Mouse (Mus musculus) embryo, embryonic 9.5 days (tissue): ENCODE measurements around the gene Nphp1.

Experiments used
- DNase-seq: peaks from one replicate; pipeline ENCODE4 v3.0.0-alpha.2; 2017; ENCODE audit errors: extremely low spot score

Nphp1 gene

DNA sequence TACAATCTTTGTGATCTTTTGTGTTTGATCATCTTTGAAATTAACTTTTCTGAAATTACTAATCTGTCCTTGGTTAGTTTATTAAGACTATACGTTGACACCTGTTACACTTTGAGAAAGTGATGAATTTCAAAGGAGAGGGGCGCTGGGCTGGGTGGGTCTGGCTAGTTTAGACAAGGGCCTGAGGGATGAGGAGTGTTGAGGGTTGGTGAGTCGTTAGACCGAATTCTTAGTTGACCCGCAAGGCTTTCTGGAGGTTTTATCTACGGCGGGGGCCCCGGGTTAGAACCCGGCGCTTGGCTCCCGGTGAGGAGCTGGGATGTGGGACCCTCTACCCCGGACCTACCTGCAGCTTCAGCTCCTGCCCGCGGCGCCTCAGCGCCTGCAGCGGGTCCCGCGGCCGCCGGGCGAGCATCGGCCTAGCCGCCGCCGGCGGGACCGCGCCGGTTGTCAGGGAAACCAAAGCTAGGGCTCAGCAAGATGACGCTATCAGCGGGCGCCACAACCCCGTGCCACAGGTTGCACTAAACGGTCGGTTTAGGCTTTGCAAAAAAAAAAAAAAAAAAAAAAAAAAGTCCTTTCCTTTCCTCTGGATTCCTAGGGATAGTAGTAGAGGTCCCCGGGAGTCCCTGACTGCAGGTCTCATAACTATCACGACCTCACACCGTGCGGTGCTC, at the start of gene Nphp1:
Gene Nphp1 (minus strand): TSS at position 458 of the 677 bp plus-strand sequence.
- DNase-seq = peak; percentile 86

DNA sequence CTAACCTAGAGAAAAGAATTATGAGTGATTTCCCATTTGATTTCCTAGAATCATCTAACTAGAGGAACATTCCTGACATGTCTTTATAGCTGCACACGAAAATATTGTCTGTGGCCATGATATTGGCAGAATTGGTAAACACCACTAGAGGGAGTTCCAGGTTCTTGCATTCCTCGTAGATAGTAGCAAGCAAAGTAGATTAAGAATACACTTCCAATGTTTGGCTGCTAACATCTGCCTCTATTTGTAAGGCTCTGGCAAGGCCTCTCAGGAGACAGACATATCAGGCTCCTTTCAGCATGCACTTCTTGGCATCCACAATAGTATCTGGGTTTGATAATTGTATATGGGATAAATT, 44.1 kb upstream of the Nphp1 start:
- DNase-seq = peak; percentile 20

DNA sequence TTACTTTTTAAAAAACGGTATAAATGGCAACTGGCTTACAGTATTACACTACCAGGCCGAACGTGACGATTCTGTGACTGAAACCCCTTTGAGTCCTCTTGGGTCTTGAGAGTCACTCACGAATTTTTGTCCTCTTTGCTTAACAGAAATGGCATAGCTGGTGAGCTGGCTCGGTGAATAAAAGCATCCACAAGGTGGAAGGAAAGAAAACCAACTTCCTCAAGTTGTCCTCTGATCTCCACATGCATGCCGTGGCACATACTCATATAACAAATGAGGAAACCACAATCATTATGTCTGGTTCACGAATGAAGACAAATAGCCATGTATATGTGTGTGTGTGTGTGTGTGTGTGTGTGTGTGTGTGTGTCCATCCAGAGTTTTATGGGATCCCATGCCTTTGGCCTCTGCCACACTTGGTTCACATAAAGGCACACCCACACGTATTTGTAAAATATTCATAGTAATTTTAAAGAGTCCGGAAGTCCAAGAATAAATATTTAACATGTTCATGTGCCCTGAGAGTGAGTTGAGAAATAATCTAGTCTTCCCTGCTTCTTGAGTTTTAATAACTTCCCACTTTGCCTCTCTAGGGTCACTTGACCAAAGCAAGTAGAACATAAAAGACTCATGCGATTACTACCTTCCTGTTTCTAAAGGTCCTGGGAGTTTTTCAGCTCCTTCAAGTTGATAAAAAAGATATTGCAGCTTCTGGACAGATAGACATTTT, 43.6 kb upstream of the Nphp1 start:
- no peak for DNase-seq

DNA sequence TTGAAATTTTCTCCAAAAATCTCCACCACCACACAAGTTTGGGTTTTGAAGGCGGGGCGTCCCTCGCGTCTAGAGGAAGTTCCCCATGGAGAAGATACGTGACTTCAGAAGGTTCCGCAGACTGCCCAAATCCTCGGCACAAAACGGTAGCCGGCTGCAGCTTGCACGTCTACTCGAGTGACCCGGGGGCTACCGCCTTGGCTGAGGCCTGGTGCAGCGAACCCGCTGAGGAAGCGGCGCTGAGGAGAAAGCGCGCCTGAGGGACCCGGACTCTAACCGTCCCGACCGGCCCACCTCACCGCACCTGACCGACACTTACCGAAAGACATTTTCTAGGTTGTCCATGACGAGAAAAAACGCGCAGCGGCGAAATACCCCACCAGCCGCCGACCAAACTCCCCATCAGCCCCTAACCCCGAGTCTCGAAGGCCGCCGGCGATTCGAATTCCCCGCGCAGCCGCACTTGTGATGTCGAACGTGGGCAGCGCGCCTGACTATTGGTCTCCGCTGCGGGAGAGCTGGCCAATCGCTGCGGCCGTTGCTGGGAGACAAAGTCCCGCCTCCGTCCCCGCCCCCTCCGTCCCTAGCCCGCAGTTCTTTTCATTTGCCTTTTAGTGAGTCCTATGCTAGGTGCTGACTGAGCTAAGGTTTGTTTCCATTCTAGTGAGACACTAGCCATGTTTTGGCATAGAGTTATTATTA, 42.9 kb upstream of the Nphp1 start, which contains the start of gene Bub1:
Gene Bub1 (minus strand): TSS at position 465 of the 702 bp plus-strand sequence.
- DNase-seq = peak; percentile 92

DNA sequence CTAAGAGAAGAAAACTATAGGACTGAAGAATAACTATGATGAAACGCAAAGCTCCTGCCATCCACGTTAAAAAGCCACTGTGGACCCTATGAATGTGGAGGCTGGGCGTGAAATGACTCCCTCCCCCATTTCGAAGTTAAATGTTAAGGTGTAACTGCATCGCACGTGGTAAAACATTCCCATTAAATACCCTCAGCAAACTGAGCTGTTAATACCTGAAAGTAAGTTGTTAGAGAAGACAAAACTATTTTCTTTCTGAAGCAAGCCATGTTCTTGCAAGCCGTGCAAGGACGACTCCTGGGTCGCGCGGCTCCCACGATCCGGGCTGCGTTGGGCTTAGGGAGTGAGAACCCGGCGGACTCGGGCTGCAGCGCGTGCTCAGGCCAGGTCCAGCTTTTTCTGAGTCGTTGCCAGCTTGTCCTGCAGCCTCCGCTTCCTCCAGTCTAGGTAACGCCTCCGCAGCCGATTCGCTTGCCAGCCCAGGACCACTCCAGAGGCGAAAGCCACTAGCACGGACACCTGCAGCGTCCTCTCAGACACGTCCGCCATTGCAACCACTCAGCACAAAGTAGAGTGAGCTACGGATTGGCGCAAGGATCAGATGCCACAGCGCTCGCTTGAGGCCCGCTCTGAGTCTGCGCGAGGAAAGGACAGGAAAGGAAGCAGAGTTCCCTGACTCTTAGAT, 3.4 kb upstream of the Nphp1 start, which contains the start of gene Mtln:
Gene Mtln (minus strand): TSS at position 570 of the 685 bp plus-strand sequence.
- peak; percentile 88 for DNase-seq

DNA sequence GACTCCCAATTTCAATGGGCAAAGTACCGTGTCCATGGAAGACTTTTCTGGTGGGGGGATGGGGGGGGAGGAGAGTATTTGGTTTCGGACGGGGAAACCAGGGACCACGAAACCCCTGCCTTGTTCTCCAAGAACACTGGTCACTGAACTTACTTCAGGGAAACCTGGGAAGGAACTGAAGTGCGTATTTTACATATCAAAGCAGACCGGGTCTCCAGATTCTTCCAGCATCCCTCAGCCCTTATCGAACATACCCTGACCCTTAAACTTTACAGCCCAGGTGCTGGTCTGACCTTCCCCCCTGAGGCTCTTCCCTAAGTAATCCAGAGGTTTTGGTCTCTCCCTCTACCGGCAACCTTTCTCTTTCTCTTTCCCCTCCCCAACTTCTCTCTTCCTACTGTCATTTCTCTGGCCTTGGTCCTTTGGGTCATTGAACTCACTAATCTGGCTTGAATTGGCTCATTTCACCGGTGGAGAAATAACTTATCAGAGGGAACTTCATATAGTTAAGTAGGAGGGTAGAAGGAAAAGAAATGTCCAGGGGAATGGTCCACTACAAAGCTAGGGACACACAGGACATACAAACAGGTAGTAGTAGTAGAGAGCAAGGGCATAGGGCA, 1.1 kb upstream of the Nphp1 start:
- no peak for DNase-seq

DNA sequence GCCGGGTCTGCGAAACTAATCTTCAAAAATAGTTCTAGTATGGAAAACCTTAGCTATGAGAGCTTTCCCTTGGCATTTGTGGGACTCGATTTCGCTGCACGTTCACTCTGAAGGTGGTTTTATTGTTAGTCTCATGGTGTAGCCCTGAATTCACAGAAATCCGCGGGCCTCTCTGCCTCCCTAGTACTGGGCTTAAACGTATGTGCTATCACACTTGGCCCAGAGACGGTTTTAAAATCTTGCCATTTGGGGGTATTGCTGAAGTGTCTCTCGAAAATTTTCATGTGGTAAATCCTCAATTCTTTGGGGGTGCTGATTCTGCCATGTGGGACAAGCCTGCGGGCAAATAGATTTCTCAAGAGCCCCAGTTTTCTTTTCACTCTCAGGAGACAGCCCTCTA, 441 bp upstream of the Nphp1 start:
- DNase-seq = no peak

DNA sequence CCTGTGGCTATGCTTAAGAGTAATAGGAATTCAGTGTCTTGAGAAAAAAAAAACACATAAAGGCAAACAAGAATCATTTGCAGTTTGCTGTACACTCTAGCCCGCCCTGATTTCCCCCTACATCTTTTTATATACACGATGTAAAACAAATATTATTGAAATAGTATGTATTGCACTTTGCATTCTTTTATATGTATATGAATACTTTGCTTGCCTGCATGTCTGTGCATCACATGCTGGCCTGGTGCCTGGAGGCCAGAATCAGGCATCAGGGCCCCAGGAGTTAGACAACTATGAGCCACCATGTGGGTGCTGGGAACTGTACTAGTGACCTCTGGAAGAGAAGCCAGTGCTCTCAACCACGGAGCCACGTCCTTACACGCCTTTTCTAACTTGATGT, 1.5 kb downstream of the Nphp1 start:
- no peak for DNase-seq

DNA sequence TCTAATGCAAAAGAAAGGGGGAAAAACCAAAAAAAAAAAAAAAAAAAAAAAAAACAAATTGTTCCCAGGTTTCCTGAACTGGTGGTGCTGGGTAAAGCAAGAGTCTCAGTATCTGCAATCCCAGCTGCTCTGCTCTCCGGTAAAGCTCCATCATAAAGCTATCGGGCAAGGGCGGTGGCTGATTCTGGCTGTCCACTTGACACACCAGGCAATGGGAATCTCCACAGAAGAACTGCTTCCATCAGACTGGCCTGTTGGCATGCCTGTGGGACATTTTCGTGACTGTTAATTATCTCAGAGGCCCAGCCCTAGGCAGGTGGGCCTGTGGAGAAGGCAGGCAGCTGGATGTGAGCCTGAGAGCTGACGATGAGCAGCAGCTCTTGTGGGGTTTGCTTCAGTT, 10.2 kb downstream of the Nphp1 start:
- no peak for DNase-seq

DNA sequence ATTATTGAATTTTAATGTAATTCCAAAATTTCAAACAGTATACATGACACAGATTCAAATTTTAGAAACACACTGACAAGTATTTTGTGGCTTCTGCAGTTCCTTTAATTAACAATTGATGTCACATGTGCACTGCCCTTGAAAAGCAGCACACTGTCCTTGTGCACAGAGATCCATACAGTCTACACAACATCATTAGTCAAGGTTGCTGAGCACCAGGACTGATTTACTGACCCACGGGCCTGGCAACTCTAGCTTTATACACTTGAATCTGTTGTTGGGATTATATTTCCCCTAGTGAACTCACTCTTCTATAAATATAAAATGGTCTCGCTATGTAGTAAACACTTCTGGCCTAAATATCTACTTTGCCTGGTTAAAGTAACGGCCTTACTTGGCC, 13.7 kb downstream of the Nphp1 start:
- no peak for DNase-seq

DNA sequence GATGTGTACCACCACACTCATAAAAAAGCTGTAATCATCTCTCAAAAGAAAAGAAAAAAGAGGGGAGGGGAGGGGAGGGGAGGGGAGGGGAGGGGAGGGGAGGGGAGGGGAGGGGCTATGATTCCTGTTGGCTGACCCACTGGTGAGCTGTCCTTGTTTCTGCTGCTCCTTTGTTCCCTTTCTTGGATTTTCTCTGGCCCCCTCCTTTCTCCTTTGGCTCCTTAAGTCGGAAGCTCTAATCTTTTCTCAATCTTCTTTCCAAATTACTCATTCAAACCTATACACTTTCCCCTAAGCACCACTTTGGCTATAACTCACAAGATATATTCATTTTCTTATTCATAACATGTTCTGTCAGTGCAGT, 14.1 kb downstream of the Nphp1 start:
- no peak for DNase-seq

DNA sequence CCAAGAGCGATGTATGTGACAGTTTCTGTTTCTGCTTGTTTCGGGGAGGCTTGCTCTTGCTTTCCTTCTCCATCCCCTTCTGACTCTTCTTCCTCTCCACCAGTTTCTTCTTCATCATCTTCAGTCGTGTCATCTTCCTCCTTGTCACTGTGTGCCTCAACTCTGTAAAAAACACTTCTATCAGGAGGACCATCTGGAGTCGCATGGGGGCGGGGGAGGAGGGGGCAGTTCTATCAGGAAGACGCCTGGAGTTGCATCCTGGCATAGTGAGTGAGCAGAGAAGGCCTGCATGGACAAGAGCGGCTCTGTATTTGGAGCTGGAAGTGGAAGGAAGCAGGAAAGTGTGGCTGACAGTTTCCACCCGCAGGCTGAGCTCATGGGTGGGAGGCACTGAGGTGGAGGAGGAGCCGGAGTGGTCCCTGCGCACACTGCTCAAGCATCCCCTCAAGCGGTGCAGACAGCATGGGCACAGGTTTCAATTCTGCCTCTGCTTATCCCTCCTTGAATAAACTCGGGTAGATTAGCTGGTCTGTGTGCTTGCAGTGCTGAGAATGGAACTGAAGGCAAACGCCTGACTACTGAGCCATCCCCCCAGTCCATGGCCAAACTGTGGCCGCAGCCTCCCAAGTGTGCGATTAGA, 14.6 kb downstream of the Nphp1 start:
- no peak for DNase-seq

DNA sequence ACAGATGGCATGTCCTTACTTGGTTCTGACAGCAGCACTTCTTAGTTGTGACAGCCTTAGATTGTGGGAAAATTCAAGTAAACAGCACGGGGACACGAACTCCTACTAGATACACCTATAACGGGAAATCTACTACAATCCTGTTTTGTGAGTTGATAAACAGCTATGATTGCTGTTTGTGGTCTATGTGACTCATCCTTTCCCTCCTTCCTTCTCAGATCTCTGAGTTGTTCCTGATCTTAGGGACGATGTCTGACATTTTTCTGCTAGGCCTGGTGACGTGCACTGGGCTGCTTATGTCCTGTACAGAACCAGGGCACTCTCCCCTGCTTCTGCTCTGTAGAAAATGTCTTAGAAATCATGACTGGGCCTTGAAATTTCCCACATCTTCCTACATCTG, 27.1 kb downstream of the Nphp1 start:
- DNase-seq = no peak

DNA sequence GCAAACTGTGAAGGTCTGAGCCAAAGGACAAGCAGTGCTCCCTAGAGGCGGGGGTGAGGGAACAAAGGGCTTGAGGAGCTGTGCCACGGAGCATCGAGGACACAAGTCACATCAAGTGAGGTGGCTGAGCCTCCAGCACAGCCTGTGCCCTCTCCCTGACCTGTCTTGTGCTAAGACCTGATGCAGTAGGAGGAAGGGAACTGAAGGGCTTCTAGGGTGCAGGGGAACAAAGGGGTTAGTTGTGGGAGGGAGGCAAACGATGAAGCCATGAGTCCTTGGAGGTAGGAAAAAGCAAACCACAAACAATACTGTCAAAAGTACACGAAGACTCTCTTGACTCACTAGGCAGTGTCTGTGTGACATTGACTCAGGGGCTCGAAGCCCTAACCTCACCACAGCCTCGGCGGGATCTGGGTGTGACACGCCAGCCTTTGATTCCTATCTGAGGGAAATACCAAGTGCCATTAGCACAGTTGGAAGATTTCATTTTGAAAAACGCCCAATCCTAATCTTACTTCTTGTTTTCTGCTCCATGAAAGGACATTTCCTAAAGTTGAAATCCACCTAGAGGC, 28.2 kb downstream of the Nphp1 start:
- DNase-seq = no peak

DNA sequence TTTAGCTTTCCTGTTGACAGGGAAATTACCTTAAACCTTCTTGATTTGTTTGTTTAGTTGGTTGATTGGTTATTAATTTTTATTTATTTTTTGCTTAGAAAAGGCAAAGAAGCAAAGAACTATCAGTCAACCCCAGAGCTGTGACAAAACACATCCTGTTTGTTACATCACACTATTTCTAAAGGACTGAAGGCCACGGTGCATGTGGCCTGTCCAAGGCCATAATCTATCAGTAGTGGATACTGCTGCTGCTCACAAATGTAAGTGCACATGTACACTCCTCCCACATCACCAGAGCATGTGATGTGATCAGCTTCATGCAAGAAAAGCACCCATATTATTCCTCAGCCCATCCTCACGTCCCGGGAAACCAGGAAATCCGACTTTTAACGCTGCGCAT, 28.7 kb downstream of the Nphp1 start:
- no peak for DNase-seq

DNA sequence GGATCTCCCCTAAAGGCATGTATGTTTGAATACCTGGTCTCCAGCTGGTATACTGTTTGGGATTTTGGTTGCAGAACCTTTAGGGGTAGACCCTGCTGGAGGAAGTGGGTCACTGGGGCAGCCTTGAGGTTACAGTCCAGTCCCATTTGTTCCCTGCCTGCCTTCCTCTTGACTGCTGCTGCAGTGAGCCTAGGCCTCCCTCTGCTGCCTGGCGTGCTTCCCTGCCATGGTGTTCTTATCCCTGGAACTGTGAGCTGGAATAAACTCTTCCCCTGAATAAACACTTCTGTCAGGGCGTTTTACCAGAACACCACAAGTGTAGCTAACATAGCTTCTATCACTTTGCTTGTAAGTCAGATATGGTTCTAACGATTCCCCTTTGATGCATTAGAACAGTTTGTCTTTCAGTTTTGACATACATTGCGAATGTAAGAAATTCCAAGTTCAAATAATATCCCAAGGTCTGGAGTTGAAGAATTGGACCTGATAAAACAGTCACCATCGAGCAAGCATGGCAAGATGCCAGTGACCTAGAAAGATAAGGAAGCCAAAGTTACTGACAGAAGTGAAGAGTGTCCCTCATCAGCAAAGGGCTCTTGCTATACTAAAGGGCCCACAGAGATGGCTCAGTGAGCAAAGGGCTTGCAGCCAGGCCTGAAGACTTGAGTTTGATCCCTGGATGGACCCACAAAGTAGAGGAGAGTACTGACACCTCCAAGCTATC, 29.4 kb downstream of the Nphp1 start:
- DNase-seq = no peak

DNA sequence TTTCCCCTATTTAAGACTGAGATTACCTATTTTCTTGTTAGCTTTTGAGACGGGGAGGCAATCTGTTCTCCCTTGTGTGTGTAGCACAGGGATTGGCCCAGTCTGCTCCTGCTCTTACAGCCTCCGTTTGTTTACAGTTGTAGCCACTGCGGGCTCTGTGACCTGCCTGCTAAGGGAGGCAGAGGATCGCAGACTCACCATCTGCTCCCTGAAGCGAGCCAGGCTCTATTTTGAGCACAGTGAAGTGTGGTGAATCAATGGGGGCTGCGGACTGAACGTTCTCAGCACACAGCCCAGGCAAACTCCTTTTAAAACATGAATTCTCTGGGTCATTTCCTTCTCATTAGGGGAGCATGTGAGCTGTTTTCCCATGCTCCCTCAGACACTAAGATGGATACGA, 31.5 kb downstream of the Nphp1 start:
- no peak for DNase-seq

DNA sequence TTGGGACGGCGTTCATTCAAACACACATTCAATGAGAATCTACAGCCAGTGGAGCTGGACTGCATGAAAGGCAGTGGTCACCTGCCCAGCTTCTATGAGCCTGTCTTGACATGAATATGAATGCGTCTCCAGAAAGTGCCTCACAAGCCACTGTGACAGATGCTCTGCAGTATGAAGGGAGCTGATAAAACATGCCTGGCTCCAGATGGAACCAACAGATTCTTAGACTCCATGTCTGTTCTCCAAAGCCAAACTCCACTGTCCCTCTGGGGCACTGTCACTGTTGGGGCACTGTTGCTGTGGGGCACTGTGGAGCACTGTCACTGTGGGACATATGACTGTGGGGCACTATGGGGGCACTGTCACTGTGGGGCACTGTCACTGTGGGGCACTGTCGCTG, 34.6 kb downstream of the Nphp1 start:
- no peak for DNase-seq

DNA sequence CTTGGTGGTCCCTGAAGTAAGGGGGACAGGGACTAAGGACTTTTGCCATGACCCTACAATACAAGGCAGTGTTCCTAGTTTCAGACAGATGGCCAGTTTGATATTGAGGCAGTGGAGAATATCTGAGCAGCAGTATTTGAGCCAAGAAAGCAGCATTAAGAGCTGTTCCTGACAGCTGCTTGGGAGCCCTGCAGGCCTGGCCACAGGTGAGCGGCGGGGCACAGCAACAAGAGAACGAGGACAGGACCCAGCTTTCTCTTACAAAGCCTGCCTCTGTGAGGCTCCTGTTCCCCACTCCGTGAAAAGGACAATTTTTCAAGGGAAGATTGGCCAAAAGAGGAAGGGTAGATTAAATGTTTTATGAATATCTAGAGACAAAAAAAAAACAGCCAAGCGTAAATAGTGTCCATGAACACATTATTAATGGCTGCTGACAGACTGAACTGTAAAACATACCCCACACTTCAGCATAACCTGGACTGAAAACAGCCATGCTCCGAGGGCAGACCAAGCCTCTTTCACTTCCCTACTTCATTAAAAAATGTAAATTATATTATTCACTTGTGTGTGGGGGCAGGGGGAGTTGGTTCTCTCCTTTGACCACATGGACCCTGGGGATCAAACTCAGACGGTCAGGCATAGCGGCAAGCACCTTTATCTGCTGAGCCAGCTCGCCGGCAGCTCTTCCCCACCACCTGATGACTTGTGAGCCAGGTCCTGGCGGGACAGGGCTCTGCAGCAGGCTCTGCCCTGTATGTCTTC, 36.7 kb downstream of the Nphp1 start:
- DNase-seq = no peak

DNA sequence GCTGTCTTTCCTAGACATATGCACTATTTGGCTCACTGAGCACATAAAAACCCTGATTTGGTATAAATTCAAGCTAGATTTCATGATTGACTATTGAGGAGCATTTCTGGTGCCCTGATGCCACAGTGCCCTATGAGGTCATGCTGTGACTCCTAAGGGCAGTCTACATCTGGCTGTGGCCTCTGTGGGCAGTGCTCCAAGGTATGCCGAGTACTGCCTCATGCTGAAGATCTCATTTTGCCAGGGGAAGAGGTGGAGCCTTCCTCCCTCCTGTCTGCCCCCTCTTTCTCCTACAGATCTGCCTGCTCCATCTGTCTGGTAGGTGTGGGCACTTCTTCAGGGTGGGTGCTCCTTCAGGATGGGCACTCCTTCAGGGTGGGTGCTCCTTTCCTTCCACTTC, 39.3 kb downstream of the Nphp1 start:
- DNase-seq = no peak
